Mouse (Mus musculus): ENCODE measurements around the gene Wrnip1.

The Wrnip1 gene

DNA sequence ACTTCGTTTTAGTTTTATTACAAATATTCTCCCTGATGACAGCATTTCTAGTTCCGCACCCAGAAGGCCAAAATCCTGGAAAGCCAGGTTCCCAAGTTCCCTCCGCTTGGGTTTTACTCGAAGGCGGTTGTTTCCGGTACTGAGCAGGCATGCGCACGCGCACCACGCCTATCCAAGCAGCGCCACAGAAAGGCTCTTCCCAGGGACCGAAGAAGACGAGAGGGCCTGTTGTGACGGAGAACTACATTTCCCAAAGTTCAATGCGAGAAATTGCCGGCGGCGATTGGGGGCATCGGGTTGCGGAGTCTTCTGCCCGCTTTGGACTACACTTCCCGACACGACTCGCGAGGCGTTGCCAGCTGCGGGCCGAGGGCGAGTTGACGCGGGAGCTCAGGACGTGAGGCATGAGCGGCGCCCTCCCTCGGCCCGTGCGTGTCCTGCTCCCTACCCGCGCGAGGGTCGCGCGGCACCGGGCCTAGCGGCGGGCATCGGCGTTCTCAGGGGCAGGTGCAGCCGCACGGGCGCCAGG is at the start of gene Wrnip1:
Gene Wrnip1 (plus strand): TSS at position 346 of the 529 bp plus-strand sequence.
- peak; percentile 97 for DNase-seq

DNA sequence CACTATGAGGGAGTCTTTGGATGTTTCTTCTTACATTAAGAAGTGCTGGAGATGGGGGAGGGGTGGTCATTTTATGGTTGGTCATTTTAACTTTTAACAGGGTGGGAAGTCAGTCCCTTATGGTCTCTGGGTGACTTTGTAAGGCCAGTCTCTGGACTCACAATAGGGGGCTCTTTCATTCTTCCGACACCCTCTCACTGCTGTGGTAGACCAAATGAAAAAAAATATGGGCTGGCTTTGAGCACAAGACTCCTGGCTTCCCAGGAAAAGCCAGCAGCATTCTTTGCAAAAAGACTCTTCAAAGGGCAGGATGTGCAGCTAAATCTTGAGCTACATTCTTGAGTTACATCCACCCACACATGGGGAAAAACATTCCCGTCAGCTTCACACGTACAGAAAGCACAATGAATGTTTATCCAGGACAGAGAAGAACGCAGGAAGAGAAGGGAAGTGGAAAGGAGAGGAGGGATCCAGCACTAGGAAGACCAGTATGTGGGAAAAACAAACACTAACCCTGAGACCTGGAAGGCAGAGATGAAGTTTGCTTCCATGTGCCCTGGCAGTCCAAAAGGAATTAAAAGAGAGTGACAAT is 49.7 kb upstream of the Wrnip1 start:
- DNase-seq, result no peak

DNA sequence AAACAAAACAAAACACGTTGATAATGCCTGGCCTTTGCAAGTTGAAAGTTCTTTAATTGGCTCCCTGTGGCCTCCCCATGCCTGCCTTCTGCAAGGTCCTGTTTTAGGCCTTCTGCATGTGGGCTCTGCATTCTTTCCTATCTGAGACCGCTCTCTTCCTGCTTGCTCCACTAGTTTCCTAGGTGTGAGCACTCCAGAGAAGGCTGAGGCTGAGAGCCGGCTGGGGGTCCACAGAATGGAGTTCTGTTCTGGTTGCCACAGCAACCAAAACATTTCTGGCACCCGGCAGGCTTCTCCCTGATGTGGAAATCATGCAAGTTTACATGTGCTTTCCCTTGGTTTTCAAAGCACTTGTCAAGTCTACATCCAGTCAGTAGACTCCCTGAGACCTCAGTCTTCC is 42.8 kb upstream of the Wrnip1 start:
- DNase-seq, result no peak

DNA sequence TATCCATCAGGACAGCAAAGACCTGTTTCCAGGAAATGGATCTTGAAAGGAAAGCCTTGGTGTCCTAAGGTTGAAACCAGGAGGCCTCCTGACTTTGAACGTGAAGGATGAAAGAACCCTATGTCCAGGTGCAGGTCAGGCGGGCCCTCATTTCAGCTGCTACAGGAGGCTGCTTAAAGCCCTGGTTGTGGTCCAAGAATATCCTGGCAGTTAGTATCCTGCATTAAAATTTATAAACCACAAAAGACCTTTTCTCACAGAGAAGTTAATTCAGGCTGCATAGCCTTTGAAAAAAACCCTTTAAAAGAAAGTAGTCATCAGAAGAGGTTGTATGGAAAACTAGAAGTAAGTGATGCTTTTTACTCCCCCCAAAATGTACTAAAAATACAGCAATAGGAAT is 41.0 kb upstream of the Wrnip1 start:
- DNase-seq, result no peak

DNA sequence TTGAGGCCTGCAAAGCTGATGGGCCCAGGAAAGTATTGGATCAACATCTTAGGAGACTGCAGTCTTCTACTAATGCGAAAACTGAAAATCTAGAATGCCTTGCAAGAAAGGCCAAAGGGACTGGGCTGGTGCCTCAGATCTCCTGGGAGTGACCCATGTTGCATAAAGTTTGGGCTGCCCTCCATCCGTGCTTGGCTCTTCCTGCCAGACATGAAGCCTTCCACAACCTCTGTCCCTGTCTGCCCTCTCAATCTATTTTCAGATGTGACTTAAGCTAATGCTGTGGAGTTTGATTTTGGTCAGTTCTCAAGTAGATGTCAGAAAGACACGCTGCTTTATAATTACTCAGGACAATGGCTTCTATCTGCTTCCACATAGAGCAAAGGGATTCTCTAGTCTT is 38.7 kb upstream of the Wrnip1 start:
- DNase-seq, result no peak

DNA sequence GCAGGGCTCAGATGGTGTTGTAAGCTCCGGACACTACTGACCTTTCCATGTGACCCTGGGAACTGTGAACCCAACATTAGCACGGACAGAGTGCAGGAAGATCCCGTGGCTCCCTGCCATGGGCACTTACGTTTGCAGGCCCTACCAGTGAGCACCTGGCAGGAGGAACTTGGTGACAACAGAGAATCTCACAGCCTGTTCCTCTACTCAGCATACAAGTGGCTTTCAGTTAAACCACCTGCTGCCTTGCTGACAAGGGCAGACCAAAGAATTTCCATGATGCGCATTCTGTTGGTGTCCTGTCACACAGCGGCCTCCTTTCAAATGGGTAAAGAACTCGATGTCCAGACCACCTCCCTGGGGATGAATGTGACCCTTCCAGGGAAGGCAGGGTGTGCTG is 37.4 kb upstream of the Wrnip1 start:
- DNase-seq, result no peak

DNA sequence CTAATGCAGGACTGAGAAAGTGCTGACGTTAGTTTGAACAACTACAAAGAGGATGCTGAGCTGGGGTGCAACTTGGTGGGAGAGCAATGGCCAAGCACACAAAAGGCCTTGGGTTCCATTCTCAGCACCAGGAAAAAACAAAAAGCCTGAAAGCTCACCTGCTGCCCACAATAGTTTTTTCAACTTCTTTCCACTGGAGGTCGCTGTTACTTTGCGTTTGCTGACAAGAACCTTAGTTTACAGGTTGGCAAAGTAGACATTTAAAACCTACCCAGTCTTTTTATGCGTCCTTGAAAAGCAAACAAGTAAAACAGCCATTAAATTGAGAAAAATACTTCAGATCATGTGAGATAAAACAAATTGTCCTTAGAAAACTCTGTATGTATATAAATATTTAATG is 33.7 kb upstream of the Wrnip1 start:
- DNase-seq, result no peak

DNA sequence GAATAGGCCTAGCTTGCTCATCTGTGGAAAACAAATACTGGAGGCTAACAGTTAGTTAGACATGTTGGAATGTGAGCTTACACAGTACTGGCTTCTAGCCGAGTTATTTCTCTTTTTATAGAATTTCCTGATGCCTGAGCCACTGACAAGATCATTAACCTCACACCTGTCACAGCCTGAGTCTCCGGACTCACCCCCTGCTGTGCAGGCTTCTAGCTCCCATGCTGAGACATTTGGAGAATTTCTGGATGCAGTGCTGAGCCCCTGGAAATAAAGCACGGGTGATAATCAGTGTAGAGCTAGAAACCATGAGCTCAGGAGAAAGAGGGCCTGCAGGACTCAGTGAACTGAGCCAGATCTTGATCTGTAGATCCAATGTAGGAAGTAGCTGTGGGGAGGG is 31.9 kb upstream of the Wrnip1 start:
- no peak for DNase-seq

DNA sequence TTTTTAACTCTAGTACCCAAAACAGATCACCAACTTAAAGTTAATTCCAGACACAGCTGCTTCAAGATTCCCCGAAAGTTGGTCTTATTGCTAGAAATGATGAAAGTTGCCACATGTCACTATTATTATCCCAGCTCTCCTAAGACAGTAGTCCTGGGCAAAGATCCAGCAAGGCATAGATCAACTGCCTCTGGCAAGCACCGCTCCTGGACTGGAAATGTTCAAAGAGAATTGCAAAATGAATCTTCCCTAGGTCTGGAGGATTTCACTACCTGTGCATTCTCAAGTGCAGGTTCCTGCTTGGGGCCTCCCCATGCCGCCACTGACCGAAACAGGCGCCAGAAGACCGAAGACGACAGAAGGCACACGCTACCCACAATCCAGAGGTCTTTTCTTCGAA is 25.9 kb upstream of the Wrnip1 start:
- no peak for DNase-seq

DNA sequence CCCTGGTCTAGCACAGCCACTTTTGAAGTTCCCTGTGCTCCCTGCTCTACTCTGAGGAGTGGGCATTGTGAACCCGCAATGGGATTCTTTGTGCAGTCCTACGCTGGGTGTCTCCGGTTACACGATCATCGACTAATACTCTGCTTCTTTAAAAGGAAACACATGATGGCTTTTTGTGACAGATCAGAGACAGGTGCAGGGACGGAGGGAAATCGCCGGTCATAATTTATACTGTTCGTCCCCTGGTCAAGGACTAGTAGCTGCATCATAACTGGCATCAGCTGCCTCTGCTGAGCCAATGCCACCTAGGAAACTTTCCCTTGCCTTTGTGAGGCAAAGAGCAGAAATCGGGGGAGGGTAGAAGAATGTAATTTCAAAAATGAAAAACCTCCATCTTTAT is 25.5 kb upstream of the Wrnip1 start:
- DNase-seq, result no peak

DNA sequence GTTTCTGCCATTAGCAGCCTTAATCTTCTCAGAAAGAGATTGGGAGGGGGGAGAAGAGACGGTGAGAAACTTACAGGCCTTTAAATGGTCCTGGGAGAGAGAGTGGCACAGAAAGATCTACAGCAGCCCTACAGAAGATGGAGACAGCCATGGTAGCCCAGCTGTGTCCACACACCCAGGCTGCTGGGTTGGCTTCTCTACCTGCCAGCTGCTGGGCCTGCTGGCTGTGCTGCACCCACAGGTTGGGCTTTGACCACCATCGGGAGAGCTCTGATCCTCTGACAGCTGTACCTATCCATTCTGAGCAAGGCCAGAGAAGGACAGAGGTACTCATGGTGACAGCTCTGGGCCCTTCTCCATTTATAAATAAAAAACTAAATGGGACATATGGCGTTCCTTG is 23.0 kb upstream of the Wrnip1 start:
- DNase-seq, result no peak

DNA sequence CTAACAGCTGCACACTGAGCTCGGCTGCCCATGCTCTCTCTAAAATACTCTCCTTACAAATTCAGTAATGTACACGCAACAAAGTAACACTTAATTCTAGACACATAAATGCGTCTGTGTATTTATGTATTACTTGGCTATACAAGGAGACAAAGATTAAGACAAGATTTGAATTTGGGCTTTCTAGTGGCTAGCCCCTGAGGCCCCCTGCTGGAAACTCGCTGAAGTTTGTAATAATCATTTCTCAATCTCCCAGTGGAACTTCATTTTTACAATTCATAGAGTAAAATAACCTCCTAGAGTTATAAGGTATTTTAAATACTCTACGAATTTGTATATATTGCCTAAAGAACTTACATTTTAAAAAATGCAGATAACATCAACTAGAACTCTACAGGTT is 18.8 kb upstream of the Wrnip1 start:
- no peak for DNase-seq

DNA sequence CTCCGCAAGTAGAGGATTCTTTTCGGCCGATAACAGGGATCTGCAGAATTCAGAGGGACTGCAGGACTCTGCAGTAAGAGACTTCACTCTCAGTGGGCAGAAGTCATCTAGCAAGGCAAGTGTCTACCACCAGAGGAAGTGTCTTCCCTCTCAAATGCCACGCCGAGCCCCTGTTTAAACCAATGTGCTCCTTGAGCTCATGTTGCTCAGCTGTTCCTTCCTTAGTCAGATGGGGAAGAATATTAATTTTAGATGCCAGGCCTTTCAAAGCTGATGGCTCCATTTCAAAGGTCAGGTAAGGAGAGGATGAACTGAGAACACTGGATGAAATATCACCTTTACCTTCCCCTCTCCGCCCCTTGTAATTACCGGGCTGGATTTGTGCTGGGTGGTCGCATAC is 18.0 kb upstream of the Wrnip1 start, which contains the start of gene Mylk4:
Gene Mylk4 (minus strand): TSS at position 139 of the 400 bp plus-strand sequence.
- DNase-seq, result no peak

DNA sequence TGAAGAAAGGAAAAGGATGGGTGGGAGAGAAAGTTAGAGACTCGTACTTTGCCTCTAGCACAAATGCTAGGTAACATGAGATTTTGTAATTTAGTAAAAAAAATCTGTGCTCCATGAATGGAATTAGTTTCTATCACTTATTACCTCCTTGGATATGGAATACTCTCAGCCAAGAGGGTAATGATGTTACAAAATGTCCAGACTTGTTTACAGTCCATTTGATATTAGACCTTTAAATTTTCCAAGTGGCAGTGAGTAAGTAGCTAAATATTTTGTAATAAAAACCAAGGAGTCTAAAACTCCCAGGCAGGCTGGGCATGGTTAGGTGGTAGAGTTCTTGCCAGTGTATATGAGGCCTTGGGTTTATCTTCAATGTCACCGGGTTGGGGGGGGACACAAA is 14.3 kb upstream of the Wrnip1 start:
- no peak for DNase-seq

DNA sequence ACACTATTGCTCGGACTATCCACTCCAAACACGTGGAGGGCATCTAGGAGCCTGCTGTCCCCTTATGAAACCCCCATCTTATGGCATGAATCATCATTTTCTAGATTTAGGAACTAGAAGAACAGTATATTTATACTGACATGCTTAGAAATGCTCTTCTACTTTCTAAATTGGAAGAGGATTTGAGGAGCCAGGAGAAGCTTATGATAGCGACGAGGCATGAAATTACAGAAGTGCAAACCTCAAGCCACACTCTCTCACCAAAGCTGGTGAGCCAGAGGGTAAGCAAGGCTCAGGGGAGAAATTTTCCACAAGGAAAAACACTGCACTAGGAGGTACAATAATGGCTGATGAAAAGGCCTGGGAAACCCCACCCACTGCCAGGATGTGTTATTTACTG is 12.1 kb upstream of the Wrnip1 start:
- DNase-seq, result no peak

DNA sequence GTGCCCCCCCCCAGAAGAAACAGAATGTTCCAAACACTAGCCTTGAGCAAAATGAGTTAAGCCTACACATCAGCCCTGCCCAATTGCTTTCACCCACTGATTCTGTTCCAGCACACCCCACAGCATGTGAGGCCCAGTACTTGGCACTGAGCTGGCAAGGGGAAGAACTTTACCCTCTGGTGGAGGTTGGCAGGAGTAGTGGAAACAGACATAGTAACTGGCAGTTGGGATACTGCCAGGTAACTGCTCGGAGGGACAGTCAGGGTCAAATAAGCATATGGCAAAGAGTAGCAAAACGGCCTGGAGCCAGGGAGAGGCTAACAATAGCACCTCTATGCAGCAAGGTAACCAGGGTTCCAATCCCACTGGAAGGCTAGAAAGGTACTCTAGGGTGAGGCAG is 7.2 kb upstream of the Wrnip1 start:
- no peak for DNase-seq

DNA sequence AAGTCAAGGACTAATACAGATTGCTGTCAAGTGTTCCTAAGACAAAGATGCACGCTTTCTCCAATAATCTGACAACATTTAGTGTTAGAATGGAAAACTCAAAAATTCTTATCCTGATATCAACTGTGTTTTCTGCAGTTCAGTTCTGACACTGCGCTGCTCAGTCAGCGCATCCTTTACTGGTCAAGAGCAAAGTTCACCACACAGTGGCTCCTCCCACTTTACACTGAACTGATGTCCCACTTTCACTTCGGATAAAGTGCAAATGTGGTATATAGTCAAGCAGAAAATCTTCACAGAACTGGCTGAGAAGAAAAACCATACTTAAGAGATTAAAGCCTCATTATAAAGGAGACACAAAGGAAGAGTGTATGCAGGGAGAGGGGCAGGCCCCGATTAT is 6.7 kb upstream of the Wrnip1 start:
- DNase-seq, result no peak

DNA sequence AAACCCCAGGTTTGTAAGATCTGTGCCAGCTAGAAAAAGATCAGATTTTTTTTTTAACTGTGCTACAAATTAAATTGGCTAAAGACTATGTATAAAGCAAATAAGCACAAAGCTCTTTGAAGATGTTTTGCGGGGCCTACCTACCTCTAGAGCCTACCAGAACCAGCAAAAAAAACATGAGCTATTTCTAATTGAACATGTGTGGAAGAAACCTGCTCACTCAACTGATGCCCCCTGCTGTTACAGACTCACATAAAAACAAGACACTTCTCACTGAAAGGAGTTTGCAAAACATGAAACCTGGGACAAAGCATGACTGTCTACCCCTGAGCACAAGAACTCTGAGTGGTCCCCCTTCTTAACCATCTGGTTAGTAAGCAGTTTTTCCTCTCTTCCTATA is 4.8 kb upstream of the Wrnip1 start:
- DNase-seq, result no peak

DNA sequence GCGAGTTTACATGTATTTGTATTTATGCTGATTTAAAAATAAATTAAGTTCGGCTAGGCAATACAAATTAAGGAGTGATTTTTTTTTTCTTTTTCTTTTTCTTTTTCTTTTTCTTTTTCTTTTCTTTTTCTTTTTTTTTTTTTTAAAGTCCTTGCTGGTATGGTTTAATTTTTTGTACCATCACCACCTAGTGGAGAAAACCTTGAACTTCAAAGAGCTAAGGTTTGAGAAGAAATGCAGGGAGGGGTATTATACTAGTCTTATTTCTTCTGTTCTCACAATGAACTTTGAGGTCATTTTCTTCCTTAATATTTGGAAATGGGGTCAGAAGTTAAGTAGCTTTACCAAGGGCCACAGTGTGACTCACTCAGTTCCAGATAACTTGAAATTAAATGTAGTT is 2.7 kb upstream of the Wrnip1 start:
- DNase-seq, result no peak

DNA sequence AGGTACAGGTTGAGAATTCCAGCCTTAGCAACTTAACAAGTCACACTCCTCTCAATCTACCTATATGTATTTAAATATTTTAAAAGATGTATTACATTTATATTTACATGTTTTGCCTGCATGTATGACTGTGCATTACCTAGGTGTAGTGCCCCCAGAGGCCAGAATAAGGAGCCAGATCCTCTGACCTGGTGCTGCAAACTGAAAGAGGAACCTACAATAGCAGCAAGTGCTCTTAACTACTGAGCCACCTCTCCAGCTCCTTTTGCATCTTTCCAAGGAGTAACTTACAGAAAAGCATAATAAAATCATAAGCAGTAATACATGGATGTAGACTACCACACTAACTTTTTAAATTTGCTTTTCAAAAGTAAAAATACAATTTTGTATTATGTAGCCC is 979 bp upstream of the Wrnip1 start:
- DNase-seq, result no peak

DNA sequence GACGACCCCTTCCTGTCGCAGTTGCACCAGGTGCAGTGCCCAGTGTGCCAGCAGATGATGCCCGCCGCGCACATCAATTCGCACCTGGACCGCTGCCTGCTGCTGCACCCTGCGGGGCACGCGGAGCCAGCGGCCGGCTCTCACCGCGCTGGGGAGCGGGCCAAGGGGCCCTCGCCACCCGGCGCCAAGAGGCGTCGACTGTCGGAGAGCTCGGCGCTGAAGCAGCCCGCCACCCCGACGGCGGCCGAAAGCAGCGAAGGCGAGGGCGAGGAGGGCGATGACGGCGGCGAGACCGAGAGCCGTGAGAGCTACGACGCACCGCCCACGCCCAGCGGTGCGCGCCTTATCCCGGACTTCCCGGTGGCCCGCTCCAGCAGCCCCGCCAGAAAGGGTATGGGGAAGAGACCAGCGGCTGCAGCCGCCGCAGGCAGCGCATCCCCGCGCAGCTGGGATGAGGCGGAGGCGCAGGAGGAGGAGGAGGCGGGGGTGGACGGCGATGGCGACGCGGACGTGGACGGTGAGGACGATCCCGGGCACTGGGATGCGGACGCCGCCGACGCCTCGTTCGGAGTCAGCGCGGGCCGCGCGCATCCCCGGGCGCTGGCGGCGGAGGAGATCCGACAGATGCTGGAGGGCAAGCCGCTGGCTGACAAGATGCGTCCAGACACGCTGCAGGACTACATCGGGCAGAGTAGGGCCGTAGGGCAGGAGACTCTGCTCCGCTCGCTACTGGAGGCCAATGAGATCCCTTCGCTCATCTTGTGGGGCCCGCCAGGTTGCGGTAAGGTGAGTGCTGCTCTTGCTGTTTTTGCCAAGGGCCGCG is 632 bp downstream of the Wrnip1 start, which contains the start of gene D930007J09Rik:
Gene D930007J09Rik (minus strand): TSS at position 591 of the 823 bp plus-strand sequence.
- DNase-seq, result peak; percentile 41

DNA sequence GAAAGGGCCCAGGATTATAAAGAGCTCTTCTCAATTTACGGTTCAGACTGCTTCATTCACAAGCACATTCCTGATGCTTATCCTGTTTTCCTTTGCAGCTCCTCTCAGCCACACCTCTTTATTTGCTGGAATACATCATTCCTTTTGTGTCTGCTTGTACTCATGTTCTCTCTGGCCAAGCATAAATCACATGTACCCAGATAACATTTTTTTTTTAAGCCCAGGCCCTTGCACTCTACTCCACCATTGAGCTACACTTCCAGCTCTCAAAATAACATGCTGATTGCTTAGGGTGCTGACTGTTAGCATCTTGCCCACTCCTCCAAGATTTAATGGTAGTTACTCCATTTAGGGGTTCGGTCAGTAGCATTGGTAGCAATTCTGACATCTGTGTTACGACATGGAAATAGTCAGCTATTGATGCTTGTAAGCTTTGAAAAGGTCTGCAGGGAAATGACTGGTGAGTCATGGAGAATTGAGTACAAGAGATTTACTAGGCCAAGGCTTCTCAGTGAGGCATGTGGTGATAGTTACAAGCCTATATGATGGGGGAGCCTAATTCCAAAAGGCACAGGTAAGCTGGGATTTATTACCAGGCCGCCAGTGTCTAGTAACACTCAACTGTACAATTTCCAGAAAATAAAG is 2.0 kb downstream of the Wrnip1 start:
- DNase-seq, result no peak

DNA sequence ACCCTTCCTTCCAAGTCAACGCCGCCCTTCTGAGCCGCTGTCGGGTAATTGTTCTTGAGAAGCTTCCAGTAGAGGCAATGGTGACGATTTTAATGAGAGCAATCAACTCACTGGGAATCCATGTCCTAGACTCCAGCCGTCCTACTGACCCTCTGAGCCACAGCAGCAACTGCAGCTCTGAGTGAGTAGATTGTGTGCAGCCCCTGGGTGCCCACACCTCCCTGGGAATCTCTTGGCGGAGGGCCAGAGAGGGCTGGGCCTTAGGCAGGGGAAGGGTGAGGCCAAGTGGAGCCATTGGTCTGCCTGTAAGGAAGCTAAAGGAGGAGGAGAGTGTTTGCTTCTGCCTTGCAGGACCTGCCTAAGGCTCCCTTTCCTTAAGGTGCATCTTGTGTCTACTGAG is 5.0 kb downstream of the Wrnip1 start:
- no peak for DNase-seq

DNA sequence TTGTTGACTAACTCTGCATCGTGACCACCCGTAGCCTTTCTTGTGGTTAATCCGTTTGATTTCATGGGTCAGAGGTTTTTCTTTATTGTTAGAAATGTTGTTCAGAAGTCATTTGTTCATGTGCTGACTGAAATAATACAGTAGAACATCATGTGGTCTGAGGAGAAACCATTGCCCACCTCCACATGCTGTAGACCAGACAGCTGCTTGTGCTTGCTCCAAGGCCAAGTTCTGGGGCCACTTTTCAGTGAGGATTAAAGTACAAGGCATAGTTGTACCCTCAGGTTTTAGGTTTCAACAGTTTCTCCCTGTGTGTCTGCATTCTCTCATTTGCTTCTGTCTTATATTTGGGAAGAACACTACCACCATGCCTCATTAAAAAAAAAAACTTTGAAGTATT is 5.8 kb downstream of the Wrnip1 start:
- no peak for DNase-seq

Data from cerebellum, adult 11 months (tissue).